Mouse (Mus musculus): ENCODE data around the gene Fam19a4. TPM values are rescaled to one million over a fixed set of nuclear protein-coding genes. Genes with fewer than 3 reads are reported as not detected.

Fam19a4 gene
- polyA plus RNA-seq (2017; shearing (Covaris generic)) = not detected

DNA sequence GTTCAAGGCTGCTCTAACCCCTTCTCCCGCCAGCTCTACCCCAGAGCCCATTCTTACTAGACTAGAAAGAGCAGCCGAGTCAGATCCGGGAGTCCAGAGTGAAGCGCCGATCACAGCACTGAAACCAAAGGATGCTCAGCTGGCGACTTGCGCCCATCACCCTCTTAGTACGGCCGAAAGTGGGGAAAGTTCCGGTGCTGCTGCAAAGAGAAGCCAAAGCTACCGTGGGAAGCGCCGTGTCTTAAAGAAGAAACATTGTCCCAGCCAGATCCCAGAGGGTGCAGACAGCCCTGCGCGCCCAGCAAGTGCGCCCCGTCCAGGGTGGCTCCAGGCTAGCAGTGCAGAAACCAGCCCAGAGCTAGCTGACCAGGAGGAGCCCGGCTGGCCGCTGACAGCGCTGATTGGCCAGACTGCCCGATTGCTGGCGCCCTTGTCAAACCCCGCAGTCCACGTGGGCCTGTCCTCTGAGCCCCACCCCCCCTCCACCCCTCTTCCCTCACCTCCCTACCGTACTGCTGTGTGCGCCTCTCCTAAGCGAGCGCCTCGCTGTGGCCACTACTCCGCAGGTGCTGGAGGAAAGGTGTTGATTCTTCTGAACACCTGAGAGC is at the start of gene Fam19a4:
Gene Fam19a4, minus strand, starts transcription at position 340 of the 608 bp plus-strand sequence.
- ATAC-seq = no peak

DNA sequence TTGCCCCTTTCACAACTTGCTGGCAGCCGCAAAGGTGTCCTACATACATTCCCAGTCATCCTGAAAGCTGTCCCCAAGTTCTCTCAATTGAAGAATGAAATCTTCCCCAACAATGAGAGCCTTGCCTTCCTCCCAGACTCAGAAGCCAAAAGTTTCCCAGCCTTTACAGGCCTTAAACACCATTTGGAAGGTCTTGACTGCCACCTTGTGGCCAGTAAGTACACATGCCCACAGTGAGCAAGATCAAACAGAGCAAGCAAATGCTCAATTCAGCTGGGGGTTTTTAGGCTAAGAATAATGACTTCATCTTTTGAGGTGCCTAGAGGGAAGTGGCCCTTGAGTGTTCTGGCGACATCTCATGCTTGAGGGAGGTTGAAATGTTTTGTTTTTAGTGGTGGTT is 46.6 kb upstream of the Fam19a4 start:
- ATAC-seq = peak; percentile 56

DNA sequence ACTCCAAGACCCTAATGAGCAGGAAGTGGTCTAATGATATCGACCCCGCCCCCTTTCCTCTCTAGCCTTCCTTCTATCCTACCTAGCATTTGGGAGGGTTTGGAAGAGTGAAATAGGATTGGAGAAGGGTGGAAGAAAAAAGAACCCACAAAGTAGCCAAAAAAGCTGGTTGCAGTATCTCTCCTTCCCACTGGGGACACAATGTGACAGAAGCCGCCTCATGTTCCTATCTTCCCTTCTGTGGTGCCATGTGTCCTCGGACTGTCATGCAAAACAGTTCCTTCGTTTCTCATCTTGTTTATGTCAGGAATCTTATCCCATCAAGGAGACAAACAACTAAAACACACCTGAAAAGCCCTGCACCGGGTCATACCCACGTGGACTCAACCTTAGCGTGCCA is 45.9 kb upstream of the Fam19a4 start:
- ATAC-seq = no peak

DNA sequence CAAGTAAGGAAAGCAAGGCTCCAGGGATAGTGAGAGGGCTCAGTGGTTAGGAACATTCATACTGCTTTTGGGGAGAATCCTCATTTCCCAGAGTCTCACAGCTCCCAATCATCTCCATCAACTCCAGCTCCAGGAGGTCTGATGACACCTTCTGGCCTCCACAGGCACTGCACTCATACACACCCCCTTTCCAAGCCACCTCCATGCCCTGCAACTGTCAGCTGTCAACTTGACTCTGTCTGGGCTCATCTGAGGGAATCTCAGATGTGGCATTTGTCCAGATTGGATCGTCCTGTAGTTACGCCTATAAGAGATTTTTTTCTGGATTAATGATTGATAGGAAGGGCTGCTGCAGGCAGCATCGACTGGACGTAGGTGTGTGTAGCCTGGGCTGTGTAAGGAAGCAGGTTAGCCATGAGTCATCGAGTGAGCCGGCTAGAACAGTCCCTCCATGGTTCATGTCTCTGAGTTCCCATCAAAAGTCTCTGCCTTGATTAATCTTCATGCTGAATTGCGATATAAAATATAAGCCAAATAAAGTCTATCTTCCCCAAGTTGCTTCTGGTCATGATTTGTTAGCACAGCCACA is 44.1 kb upstream of the Fam19a4 start:
- ATAC-seq = no peak

DNA sequence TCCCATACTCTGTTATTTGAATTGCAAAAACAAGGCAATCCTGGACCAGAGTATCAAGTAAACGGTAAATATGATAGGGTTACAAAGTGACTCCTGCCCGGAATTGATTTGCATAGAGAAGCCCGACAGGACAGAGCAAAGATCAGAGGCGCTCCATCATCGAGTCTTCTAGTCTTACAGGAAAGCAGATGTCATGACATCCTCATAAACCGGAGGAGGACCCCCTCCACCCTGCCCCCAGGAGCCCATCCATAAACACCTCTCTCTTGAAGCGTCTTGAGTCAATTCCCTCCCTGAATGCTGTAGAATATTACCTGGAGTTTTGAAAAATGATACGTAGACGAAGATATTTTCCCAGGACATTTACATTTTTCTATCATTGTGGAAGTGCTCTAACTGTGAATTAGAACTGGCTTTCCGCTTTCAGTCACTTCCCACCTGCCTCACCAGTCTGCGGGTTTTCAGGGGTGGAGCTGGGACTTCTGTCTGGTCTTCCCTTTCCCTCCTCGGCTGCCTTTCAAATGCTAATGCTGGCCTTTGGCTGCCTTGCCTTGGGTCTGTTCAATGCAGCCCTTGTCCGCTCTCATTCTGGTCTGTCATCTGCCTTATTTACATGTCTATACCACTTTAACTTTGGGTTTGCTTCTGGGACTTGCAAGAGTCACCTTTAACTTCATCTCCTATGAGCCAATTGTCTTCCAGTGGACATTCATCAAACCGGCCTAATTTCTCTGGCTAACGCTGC is 41.9 kb upstream of the Fam19a4 start:
- ATAC-seq = no peak

DNA sequence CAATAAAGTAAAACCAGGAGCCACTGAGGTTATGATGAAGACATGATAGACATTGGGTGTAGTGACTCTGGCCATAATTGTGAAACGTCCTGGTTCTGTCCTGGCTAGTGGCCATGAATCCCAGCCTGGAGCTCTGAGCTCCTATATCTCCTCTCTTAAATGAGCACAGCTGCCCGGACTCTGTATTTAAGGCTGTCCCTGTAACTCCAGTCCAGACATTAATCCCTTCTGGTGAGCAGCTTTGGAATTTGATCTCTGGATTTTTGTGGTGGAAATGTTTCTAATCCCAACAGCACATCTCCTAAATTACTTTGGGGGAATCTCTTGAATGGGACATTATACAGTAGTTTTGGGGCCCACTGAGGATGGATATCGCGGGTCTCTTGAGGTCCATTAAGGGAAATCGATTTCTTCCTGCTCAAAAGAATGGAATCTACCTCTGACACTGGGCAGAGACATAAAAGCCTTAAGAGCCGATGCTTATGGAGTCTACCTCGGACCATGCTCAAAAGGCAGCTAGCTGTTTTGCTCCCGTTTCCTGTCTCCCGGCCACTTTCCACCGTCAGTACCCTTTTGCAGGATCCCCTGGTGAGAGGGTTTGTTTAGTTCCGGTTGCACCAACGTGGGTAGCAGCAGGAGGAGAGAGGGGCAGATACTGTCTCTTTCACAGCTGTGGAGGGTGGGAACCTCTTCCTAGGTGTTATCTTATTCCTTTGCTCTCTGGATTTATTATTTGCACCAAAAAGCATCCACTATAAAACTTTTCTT is 41.2 kb upstream of the Fam19a4 start:
- no peak for ATAC-seq

DNA sequence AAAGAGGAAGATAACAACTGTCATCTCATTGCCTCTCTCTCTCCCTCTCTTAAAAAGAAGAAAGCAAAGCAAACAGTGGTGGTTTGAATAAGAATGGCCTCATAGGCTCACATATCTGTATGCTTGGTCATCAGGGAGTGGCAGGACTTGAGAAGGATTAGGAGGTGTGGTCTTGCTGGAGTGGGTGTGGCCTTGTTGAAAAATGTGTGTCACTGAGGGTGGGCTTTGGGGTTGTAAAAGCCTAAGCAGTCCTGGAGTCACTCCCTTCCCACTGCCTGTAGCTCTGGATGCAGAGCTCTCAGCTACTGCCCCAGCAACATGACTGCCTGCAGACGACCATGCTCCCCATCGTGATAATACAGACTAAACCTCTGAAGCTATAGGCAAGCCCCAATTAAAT is 22.1 kb upstream of the Fam19a4 start:
- ATAC-seq = no peak

DNA sequence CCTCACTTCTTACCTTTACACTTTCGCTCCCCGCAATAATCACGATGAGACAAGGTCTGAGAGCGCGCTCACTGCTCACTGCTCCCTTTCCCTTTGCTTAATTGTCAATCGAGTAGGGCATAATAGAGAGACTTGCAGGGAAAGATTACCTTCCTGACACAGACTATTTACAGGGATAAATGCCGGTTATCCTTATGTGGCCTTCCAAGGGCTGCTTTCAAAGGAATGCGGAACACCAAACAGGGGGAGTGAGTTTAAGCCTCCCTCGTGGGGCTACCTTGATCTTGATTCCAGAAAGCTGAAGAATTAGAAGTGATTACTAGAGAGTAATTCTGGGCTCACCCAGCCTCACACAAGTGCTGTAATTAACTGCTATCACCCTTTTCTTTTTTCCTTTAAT is 19.8 kb upstream of the Fam19a4 start:
- no peak for ATAC-seq

DNA sequence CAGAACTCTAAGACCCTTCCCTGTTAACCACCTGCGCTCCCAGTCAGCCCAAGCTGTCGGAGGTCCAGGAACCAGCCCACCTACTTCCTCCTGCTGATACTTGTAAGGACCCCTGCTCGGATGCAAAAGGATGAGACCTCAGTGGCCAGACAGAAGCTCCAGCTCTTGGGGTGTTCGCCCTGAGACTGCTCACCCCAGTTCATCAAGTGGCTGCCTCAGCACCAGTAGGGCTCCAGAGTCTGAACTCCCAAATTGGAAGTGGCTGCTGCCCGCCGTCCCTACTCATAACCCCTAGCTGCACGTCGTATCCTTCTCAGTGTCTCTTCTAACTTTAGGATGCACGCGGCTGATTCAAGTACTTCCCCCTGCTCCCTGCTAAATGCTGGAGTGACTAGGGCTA is 614 bp downstream of the Fam19a4 start:
- ATAC-seq = no peak

DNA sequence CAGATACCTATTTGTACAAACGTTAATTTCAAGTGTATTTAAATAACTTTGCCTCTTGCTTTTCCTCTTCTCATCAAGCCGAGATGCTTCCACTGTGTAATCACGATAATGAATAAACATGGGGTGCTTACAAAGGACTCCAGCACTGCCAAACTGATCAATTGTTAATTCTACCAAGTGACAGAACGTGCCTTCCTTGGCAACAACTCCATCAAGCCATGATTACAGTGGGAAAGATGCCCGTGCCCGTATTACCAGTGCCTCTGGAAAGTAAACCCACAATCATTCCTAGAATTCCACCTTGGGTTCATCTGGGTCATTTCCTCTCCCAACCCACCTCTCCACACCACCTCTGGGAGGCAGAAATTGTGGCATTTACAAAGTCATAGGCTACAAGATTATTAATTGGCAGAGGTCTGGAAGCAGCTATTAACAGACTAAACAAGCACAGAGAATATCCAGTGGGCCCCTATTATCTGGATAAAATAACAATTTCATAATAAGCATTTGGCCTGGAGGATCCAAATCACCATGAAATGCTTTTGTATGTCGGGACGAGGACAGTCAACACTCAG is 7.9 kb downstream of the Fam19a4 start:
- ATAC-seq = no peak

DNA sequence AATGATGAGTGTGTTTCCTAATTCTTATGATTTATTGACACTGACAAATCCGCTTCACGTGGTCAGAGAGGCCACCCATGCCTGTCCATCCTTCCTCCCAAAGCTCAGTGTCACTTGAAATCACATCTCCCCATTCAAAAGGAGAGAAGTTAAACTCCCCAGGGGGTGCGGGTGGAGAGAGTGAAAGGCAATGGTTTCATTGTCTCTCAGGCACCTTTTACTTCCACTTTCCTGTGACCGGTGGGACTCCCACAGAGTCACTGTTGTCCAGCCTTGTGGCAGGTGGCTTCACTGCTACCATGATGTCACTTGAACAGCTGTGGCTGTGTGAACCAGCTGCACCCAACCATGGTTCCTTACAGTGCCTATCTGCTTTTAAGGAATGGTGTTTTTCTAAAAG is 11.8 kb downstream of the Fam19a4 start:
- ATAC-seq = no peak

DNA sequence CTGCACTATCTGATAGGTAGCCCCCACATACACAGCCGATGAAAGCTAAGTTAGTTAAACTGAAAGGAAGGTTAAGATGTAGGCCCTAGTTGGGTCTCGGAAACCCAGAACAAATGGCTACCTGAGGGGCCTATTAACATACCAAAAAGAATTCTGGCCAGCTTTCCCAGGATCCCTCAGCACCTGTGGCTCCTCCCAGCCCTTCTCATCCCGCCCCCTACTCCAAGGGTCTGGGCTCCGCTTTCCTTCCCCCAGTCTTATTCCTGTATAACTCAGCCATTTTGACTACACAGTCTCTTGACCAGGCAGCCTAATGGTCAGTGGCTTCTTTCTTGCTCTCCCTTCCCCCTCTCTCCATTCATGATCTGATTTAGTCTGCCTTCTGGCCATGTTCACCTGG is 13.7 kb downstream of the Fam19a4 start:
- ATAC-seq = no peak

DNA sequence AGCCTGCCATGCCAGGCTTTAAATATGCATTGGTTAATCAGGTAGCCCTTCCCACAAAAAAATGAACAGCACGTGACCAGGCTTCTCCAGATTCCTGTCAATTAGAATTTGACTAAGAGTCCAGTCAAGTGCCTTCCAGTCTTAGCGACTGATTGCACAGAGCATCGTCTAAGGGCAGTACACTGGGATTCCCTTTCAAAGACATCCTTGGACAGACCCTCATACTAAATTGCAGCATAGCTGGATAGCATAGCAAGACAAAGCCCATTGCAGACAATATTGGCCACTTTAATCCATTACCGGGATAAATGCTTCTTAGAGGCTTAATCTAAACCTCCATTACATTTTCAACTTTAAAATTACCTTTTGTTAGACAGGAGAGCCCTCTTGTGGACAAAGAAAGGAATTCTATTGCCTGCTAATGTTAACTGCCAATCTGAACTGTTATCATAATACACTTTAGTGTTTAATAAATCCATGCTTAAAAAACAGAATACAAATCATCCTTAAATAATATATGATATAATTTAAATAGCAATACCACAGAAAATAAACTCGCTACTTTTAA is 33.0 kb downstream of the Fam19a4 start:
- no peak for ATAC-seq

DNA sequence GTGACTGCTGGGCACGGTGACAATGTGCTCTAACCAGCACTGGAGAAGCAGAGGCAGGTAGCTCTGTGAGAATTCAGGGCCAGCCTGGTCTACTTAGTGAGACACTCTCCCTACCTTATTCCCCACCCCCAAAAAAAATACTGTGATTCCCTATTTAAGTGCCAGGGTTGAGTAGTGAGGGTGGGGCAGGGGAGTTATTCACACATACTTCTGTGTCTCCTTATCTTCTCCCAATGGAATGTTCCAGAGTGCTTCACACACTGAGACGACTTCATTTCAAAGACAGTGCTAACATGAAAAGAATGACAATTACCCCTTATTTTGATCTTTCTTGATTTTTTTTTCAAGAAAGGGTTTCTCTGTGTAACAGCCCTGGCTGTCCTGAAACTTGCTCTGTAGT is 40.9 kb downstream of the Fam19a4 start:
- ATAC-seq = no peak

DNA sequence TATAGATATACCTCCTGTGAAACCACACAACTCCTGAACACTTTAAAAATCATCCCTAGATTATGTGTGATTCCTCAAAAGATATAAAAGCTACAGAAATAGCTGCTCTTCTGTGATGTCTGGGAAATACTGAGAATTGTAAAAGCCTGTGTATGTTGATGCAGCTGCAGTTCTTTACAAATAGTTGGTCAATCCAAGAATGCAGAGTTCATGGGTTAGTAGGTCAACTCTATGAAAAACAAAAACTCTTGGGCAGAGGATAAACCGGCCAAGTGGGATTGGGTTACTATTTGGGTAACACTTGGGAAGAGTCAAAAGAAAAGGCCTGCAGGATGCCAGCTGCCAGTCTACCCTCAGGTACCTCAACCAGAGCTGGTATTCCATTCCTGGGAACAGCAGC is 43.5 kb downstream of the Fam19a4 start:
- ATAC-seq = no peak

DNA sequence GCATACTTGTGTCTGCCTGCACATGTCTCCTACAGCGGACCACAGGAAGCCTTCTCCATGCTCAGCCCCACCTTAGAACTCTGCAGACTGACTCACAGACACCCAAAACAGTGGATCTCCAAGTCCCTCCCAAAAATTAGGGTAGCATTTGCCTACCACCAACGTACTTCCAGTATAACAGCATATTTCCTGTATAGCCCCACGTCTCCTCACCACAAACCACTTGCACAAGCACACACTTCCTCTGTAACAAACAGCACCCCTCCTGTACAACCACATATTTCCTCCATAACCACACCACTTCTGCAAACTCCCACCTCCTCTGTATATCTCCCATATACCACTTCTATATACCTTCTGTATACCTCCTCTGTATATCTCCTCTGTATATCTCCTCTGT is 44.2 kb downstream of the Fam19a4 start:
- peak; percentile 71 for ATAC-seq

DNA sequence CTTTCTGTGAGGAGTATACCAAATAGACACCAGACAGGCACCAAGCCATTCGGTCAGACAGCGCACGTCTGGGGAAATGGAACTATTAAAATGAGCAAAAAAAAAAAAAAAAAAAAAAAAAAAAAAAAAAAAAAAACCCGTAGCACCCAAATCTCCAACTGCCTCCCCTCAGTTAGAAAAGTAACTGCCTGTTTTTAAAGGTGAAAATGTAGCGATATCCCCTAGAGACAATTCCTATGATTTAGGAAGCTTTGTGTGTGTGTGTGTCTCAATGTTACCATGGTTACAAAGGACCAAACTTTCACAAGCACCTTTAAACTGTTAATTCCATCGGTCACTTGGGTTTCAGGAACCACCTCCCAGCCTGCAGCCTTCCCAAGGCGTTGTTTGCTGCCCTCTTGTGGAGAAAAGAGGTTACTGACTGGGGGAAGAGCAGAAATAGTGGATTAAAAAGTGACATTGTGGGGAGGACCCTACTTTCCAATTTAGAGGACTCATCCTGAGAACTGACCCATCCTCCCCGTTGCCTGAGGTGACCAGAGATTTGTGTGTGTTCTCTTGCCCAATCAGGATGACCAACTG is 53.6 kb downstream of the Fam19a4 start:
- ATAC-seq = no peak

DNA sequence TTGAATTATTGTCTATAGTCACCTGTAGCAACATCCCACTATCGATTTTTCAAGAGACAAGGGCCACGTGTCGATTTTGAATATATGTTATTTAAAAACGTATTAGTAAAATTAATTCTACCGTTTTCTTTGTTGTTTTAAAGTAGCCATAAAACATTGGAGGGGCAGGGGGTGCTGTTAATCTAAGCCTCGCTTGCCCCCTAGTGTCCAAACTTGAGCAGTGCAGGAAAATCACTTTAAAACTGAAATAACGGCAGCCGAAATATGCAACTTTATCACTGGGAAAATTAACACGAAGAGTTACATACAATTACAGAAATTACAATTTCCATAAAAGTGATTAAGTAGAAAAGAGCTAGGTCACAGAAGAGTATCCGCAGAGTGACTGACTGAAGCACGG is 55.2 kb downstream of the Fam19a4 start:
- ATAC-seq = no peak

DNA sequence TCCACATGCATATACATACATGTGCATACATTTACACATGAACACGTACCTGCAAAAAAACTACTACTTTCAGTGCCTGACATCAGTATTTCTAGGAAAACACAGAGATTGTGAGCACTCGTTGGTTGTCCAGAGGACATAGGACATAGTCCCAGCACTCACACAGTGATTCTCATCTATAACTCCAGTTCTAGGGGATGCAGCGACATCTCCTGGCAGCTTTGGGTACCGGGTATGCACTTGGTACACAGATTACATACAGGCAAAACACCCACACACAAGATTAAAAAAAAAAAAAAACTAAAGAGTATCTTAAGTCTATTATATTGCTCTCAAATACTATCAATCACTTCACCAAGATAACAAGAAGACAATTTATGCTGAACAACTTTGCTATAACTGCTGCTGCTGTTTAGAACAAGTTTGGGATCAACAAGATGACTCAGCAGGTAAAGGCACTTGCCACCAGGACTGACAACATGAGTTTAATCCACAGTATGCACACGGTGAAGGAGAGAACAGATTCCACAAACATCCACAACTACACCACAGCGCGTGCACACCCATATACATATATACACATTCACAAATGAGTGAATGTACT is 64.6 kb downstream of the Fam19a4 start:
- no peak for ATAC-seq

DNA sequence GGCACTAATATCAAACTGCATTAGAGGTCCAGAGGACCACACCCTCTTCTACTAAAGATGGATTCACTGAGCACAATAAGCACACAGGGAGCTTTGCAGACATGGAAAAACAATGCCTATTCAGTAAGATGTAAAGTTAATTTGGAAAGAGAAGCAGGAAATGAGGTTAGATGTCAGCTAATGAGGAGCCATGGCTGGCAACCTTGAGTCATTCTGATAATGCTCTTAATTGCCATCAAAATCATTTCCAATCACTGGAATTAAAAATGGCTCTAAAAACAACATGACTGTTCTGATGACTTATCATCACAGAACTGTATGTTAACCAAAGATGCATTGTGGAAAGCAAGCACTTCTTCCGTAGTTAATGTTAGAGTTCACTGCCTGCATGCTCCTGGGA is 68.5 kb downstream of the Fam19a4 start:
- ATAC-seq = no peak

DNA sequence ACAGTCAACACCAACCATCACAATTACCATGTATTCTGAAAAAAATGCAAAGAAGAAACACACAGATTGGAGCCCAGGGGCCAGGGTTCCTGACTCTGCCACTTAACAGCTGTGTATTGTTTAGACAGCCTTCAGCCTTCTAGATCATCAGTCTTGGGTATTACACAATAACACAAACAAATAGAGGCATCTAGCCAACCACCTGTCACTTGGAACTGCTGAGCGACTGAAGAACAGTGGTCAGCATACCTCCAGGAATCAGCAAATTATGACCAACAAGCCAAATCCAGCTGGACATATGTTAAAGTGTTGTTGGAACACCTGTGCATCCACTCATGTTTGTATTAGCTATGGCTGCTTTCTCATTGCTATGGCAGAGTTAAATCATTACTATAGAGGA is 82.7 kb downstream of the Fam19a4 start:
- no peak for ATAC-seq

DNA sequence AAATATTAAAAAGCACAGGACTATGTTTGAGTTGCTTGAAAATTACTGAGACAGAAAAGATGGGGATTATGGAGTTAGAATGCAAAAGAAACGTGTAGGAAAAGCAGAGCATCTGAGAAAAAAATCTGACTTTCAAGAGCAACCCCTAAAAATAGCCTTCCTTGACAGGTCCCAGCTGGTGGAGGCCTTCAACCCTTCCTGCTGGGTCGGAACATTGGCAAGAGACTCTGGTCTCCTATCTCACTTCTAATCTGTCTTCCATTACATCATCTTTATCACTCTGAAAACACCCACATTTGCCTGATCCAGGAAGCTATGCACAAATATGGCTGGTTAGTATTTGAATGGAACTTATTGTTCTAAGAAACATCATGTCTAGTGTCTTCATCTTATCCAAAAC is 115.4 kb downstream of the Fam19a4 start:
- no peak for ATAC-seq

Data from inflammation-experienced regulatory T-cells, adult 6 months (primary cell).